11 mouse cellular contexts compared by ENCODE assay signal in the genomic region with DNA sequence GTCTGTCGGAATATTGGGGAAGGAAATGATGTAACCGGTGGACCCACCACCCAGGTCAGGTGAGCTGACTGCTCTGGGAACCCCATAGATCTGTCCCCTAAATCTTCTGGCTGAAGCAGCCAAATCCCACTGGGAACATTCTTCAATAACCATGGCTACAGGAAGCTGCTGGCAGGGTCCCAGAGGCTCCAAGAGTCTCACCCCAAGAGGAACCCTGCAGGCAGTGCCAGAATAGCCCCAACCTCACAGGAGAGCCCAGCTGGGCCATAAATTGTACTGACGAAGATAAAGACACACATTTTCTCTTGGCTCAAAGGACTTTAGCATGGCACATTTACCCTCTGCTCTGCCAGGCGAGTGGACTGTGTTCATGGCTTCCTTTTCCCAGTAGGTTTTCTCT.
A peak's percentile ranks its signal among the peaks of the same experiment; 100 is the strongest.
DNase-seq lines count a peak whose midpoint lies in the region; ATAC-seq lines count a peak whose summit lies in the region.
"Had no signal": no experiment of that assay in that cellular context is flagged by ENCODE, and none has a peak within 500 bp of the region (broad histone marks: within the 10 kb centered on the region; RNA-seq: fewer than 3 reads in every experiment).

No protein-coding gene starts in this region.

- no peaks in the 10 kb centered on the region for H3K27me3 ChIP-seq in forebrain, embryonic 14.5 days (replicated peaks; ENCODE audit: control insufficient read depth, insufficient read depth, low read length)
- no peaks in the 10 kb centered on the region for H3K27me3 ChIP-seq in forebrain, embryonic 11.5 days (ENCODE audit: control insufficient read depth, insufficient read depth, low read length)
- H3K27me3 ChIP-seq in kidney, embryonic 14.5 days (ENCODE audit: control insufficient read depth, insufficient read depth, low read length): no peaks in the 10 kb centered on the region
- H3K27me3 ChIP-seq: embryonic facial prominence, embryonic 12.5 days; intestine, embryonic 15.5 days had no signal

- H3K4me2 ChIP-seq in forebrain, embryonic 14.5 days (ENCODE audit: low read length): no peak overlapping the region
- H3K4me2 ChIP-seq in forebrain, embryonic 11.5 days (ENCODE audit: low read depth, low read length, severe bottlenecking): no peak overlapping the region
- no peak overlapping the region for H3K4me2 ChIP-seq in kidney, embryonic 14.5 days (replicated peaks; ENCODE audit: low read depth, low read length)
- H3K4me2 ChIP-seq: embryonic facial prominence, embryonic 12.5 days; intestine, embryonic 15.5 days had no signal

- 92% methylated on average over 4 of the region's 4 CpGs for WGBS in forebrain, embryonic 14.5 days
- 89% methylated on average over 4 of the region's 4 CpGs for WGBS in forebrain, embryonic 11.5 days
- WGBS in kidney, embryonic 14.5 days: 74% methylated on average over 4 of the region's 4 CpGs

- no peaks in the 10 kb centered on the region for H3K4me1 ChIP-seq in forebrain, embryonic 14.5 days (ENCODE audit: control insufficient read depth, insufficient read depth, low read length)
- H3K4me1 ChIP-seq in forebrain, embryonic 11.5 days (replicated peaks; ENCODE audit: control insufficient read depth, insufficient read depth, low read length): no peaks in the 10 kb centered on the region
- peaks cover 6% of the 10 kb centered on the region; the same call in 1 of the 2 replicates for H3K4me1 ChIP-seq in kidney, embryonic 14.5 days (ENCODE audit: control insufficient read depth, insufficient read depth, low read length)
- H3K4me1 ChIP-seq: intestine, embryonic 15.5 days had no signal

- H3K9ac ChIP-seq in forebrain, embryonic 14.5 days (ENCODE audit: low read length): no peak overlapping the region
- H3K9ac ChIP-seq in forebrain, embryonic 11.5 days (ENCODE audit: low read length): no peak overlapping the region
- no peak overlapping the region for H3K9ac ChIP-seq in kidney, embryonic 14.5 days (ENCODE audit: low read depth, low read length)
- H3K9ac ChIP-seq: embryonic facial prominence, embryonic 12.5 days; intestine, embryonic 15.5 days; liver, postnatal 0 days had no signal

- no peak for ATAC-seq in forebrain, embryonic 14.5 days
- no peak for ATAC-seq in forebrain, embryonic 11.5 days (replicated peaks; ENCODE audit: low FRiP score)
- no peak for ATAC-seq in kidney, embryonic 14.5 days (ENCODE audit: low FRiP score, low TSS enrichment)
- ATAC-seq: intestine, embryonic 15.5 days; liver, postnatal 0 days had no signal

- peak; percentile 36 for DNase-seq in forebrain, embryonic 14.5 days (ENCODE audit: low spot score)
- no peak for DNase-seq in forebrain, embryonic 11.5 days (ENCODE audit: low spot score)
- peak; percentile 39 for DNase-seq in kidney, adult 18-20 months
- DNase-seq in NIH3T3 (ENCODE audit: low read depth): peak; percentile 24
- peak; percentile 12 to 21 for DNase-seq in cerebellum, postnatal 36 days
- DNase-seq in urinary bladder, postnatal 10 days (ENCODE audit: low spot score): no peak
- no peak for DNase-seq in gastrocnemius, adult 8-10 months (ENCODE audit: low spot score in 2 of 2)
- DNase-seq: liver, postnatal 0 days had no signal

- no peaks in the 10 kb centered on the region for H3K9me3 ChIP-seq in forebrain, embryonic 14.5 days (replicated peaks; ENCODE audit: control insufficient read depth, low read length)
- no peaks in the 10 kb centered on the region for H3K9me3 ChIP-seq in forebrain, embryonic 11.5 days (ENCODE audit: control insufficient read depth, low read length)
- no peaks in the 10 kb centered on the region for H3K9me3 ChIP-seq in kidney, embryonic 14.5 days (ENCODE audit: control insufficient read depth, low read length)
- H3K9me3 ChIP-seq: embryonic facial prominence, embryonic 12.5 days; intestine, embryonic 15.5 days had no signal

- no peaks in the 10 kb centered on the region for H3K36me3 ChIP-seq in forebrain, embryonic 14.5 days (ENCODE audit: control insufficient read depth, insufficient read depth, low read length)
- no peaks in the 10 kb centered on the region for H3K36me3 ChIP-seq in forebrain, embryonic 11.5 days (ENCODE audit: control insufficient read depth, insufficient read depth, low read length)
- H3K36me3 ChIP-seq in kidney, embryonic 14.5 days (ENCODE audit: control insufficient read depth, insufficient read depth, low read length): no peaks in the 10 kb centered on the region
- H3K36me3 ChIP-seq: embryonic facial prominence, embryonic 12.5 days; intestine, embryonic 15.5 days had no signal

- no peak overlapping the region for H3K27ac ChIP-seq in forebrain, embryonic 14.5 days (ENCODE audit: low read depth, low read length)
- no peak overlapping the region for H3K27ac ChIP-seq in forebrain, embryonic 11.5 days (ENCODE audit: low read depth, low read length)
- H3K27ac ChIP-seq in kidney, embryonic 14.5 days (ENCODE audit: low read depth, low read length): no peak overlapping the region
- H3K27ac ChIP-seq: embryonic facial prominence, embryonic 12.5 days; intestine, embryonic 15.5 days had no signal

- H3K4me3 ChIP-seq in forebrain, embryonic 14.5 days (ENCODE audit: low read depth, low read length): no peak overlapping the region
- no peak overlapping the region for H3K4me3 ChIP-seq in forebrain, embryonic 11.5 days (ENCODE audit: low read depth, low read length)
- H3K4me3 ChIP-seq in kidney, embryonic 14.5 days (ENCODE audit: low read length): no peak overlapping the region
- H3K4me3 ChIP-seq: embryonic facial prominence, embryonic 12.5 days; intestine, embryonic 15.5 days had no signal

Comparison
In these comparisons a context has a peak if more than half of its experiments do, and no peak if none do; other contexts are left out.
1. DNase-seq: peak in forebrain, embryonic 14.5 days (single experiment), kidney, adult 18-20 months (single experiment), NIH3T3 (single experiment) and cerebellum, postnatal 36 days (2 of 2); none in forebrain, embryonic 11.5 days (single experiment), urinary bladder, postnatal 10 days (single experiment) and gastrocnemius, adult 8-10 months (0 of 2).